Mouse (Mus musculus): ENCODE results near the gene Phactr4. TPM values are rescaled to one million over a fixed set of nuclear protein-coding genes. Genes with fewer than 3 reads are reported as not detected.

Gene Phactr4
- total RNA-seq (2015; ENCODE audit: low replicate concordance) (71.7 and 90.5 TPM in 2 replicates), total RNA-seq (2017; ENCODE audit: low replicate concordance) (61.1 and 75.6 TPM in 2 replicates)

- ATAC-seq (replicated peaks; ENCODE audit: low FRiP score, poor library complexity, severe bottlenecking): peak; percentile 88
These were observed at the start of gene Phactr4 for GRCm38 (mm10) chr4:132421923-132422782. Gene Phactr4, minus strand, starts transcription at chr4:132422489.

GRCm38 (mm10) chr4:132469873-132470272 lies 47.6 kb upstream of the Phactr4 start:
- no peak for ATAC-seq (replicated peaks; ENCODE audit: low FRiP score, poor library complexity, severe bottlenecking)

GRCm38 (mm10) chr4:132464255-132464613 lies 41.9 kb upstream of the Phactr4 start:
- ATAC-seq (replicated peaks; ENCODE audit: low FRiP score, poor library complexity, severe bottlenecking): 0 out of 2 replicates have a peak, but pooled peaks have one; percentile 1

- peak; percentile 95 for ATAC-seq (replicated peaks; ENCODE audit: low FRiP score, poor library complexity, severe bottlenecking)
These were observed 41.4 kb upstream of the Phactr4 start, which contains the start of gene Med18 for GRCm38 (mm10) chr4:132463430-132464254. Gene Med18, minus strand, starts transcription at chr4:132463921.

- no peak for ATAC-seq (replicated peaks; ENCODE audit: low FRiP score, poor library complexity, severe bottlenecking)
These were observed 40.5 kb upstream of the Phactr4 start for GRCm38 (mm10) chr4:132462836-132463235.

GRCm38 (mm10) chr4:132460225-132460624 lies 37.9 kb upstream of the Phactr4 start:
- ATAC-seq (replicated peaks; ENCODE audit: low FRiP score, poor library complexity, severe bottlenecking): no peak

- no peak for ATAC-seq (replicated peaks; ENCODE audit: low FRiP score, poor library complexity, severe bottlenecking)
These were observed 33.3 kb upstream of the Phactr4 start for GRCm38 (mm10) chr4:132455561-132455960.

GRCm38 (mm10) chr4:132455146-132455545 lies 32.9 kb upstream of the Phactr4 start:
- ATAC-seq (replicated peaks; ENCODE audit: low FRiP score, poor library complexity, severe bottlenecking): no peak

- ATAC-seq (replicated peaks; ENCODE audit: low FRiP score, poor library complexity, severe bottlenecking): no peak
These were observed 31.9 kb upstream of the Phactr4 start for GRCm38 (mm10) chr4:132454216-132454615.

GRCm38 (mm10) chr4:132449778-132450177 lies 27.5 kb upstream of the Phactr4 start:
- peak; percentile 90 for ATAC-seq (replicated peaks; ENCODE audit: low FRiP score, poor library complexity, severe bottlenecking)

GRCm38 (mm10) chr4:132446105-132446504 lies 23.8 kb upstream of the Phactr4 start:
- ATAC-seq (replicated peaks; ENCODE audit: low FRiP score, poor library complexity, severe bottlenecking): 0 out of 2 replicates have a peak, but pooled peaks have one; percentile 30

GRCm38 (mm10) chr4:132444516-132444915 lies 22.2 kb upstream of the Phactr4 start:
- ATAC-seq (replicated peaks; ENCODE audit: low FRiP score, poor library complexity, severe bottlenecking): no peak

GRCm38 (mm10) chr4:132437857-132438256 lies 15.6 kb upstream of the Phactr4 start:
- ATAC-seq (replicated peaks; ENCODE audit: low FRiP score, poor library complexity, severe bottlenecking): no peak

- ATAC-seq (replicated peaks; ENCODE audit: low FRiP score, poor library complexity, severe bottlenecking): no peak
These were observed 10.6 kb upstream of the Phactr4 start for GRCm38 (mm10) chr4:132432717-132433372.

- ATAC-seq (replicated peaks; ENCODE audit: low FRiP score, poor library complexity, severe bottlenecking): peak; percentile 94
These were observed 5.8 kb upstream of the Phactr4 start for GRCm38 (mm10) chr4:132428022-132428542.

GRCm38 (mm10) chr4:132427493-132427892 lies 5.2 kb upstream of the Phactr4 start:
- peak; percentile 53 for ATAC-seq (replicated peaks; ENCODE audit: low FRiP score, poor library complexity, severe bottlenecking)

- 0 out of 2 replicates have a peak, but pooled peaks have one; percentile 16 for ATAC-seq (replicated peaks; ENCODE audit: low FRiP score, poor library complexity, severe bottlenecking)
These were observed 3.7 kb upstream of the Phactr4 start for GRCm38 (mm10) chr4:132426021-132426420.

- no peak for ATAC-seq (replicated peaks; ENCODE audit: low FRiP score, poor library complexity, severe bottlenecking)
These were observed 2.5 kb upstream of the Phactr4 start for GRCm38 (mm10) chr4:132424765-132425164.

GRCm38 (mm10) chr4:132421556-132421922 lies 750 bp downstream of the Phactr4 start:
- ATAC-seq (replicated peaks; ENCODE audit: low FRiP score, poor library complexity, severe bottlenecking): peak; percentile 2; the same call in 1 of the 2 replicates

GRCm38 (mm10) chr4:132420471-132420870 lies 1.8 kb downstream of the Phactr4 start:
- ATAC-seq (replicated peaks; ENCODE audit: low FRiP score, poor library complexity, severe bottlenecking): no peak

Data from erythroid progenitor cell, adult 5-6 weeks (primary cell).